Mouse (Mus musculus) forebrain, embryonic 13.5 days (tissue): ENCODE data around the gene March11. TPM values are rescaled to one million over a fixed set of nuclear protein-coding genes. Genes with fewer than 3 reads are reported as not detected.

Experiments used
- ATAC-seq: fragments of 200-750 bp; cut with Nextera tagmentation; 2 replicates; pipeline ENCODE4 v1.8.0; 2017
- H3K27ac ChIP-seq: fragments of 300-500 bp; sonication (generic); 2 replicates; pipeline ENCODE4 v1.5.1; 2015; ENCODE audit warnings: inconsistent platforms, mild to moderate bottlenecking, moderate library complexity
- H3K27me3 ChIP-seq: fragments of 300-500 bp; sonication (generic); 2 replicates; pipeline ENCODE4 v1.6.1; 2015; ENCODE audit warnings: mild to moderate bottlenecking, inconsistent platforms
- H3K36me3 ChIP-seq: fragments of 300-500 bp; sonication (generic); 2 replicates; pipeline ENCODE4 v1.6.1; 2015; ENCODE audit warnings: mild to moderate bottlenecking, inconsistent platforms; ENCODE audit not compliant: poor library complexity, severe bottlenecking
- H3K4me1 ChIP-seq: fragments of 300-500 bp; sonication (generic); 2 replicates; pipeline ENCODE4 v1.6.1; 2015; ENCODE audit warnings: inconsistent platforms
- H3K4me2 ChIP-seq: fragments of 300-500 bp; sonication (generic); 2 replicates; pipeline ENCODE4 v1.6.1; 2015; ENCODE audit warnings: inconsistent platforms, mild to moderate bottlenecking, moderate library complexity
- H3K4me3 ChIP-seq: fragments of 300-500 bp; sonication (generic); 2 replicates; pipeline ENCODE4 v1.5.1; 2015; ENCODE audit warnings: mild to moderate bottlenecking, inconsistent platforms
- H3K9ac ChIP-seq: fragments of 300-500 bp; sonication (generic); 2 replicates; pipeline ENCODE4 v1.6.1; 2015; ENCODE audit warnings: mild to moderate bottlenecking, inconsistent platforms
- H3K9me3 ChIP-seq: fragments of 300-500 bp; sonication (generic); replicated peaks from 2 replicates; pipeline ENCODE4 v1.6.1; 2016; ENCODE audit warnings: inconsistent platforms
- WGBS: fragments of 180-500 bp; shearing (Covaris S2); methylation state at CpG from one replicate; pipeline ENCODE4 v1.1.7; 2015; 5-methylcytosine and 5-hydroxymethylcytosine counted together
- polyA plus RNA-seq: library from polyadenylated mRNA; unstranded; fragments of >200 nt; fragmentation: Nextera tagmentation; extraction: Ambion mirVana; gene quantifications from 2 replicates; pipeline ENCODE4 v1.2.1, GENCODE M21; 2015

The March11 gene
- polyA plus RNA-seq, 1 experiment from 2014 or later: 2.3 TPM

GRCm38 (mm10) chr15:26322804-26323203, 14.0 kb downstream of the March11 start:
- H3K4me2 ChIP-seq: no peak overlapping the region
- WGBS: 80% methylated on average over 4 of the region's 4 CpGs
- no peak overlapping the region for H3K9ac ChIP-seq
- no peaks in the 10 kb centered on the region for H3K27me3 ChIP-seq
- H3K9me3 ChIP-seq: no peaks in the 10 kb centered on the region
- ATAC-seq: no peak
- H3K27ac ChIP-seq: no peak overlapping the region
- no peak overlapping the region for H3K4me3 ChIP-seq
- H3K4me1 ChIP-seq: no peaks in the 10 kb centered on the region
- H3K36me3 ChIP-seq: no peaks in the 10 kb centered on the region

GRCm38 (mm10) chr15:26327157-26327556, 18.3 kb downstream of the March11 start:
- H3K27me3 ChIP-seq: no peaks in the 10 kb centered on the region
- no peaks in the 10 kb centered on the region for H3K36me3 ChIP-seq
- ATAC-seq: no peak
- 83% methylated on average over 1 of the region's 1 CpGs for WGBS
- H3K9ac ChIP-seq: no peak overlapping the region
- no peaks in the 10 kb centered on the region for H3K4me1 ChIP-seq
- H3K9me3 ChIP-seq: no peaks in the 10 kb centered on the region
- no peak overlapping the region for H3K4me3 ChIP-seq
- H3K4me2 ChIP-seq: no peak overlapping the region
- H3K27ac ChIP-seq: no peak overlapping the region

- Histone ChIP-seq H3K4me1 (no peaks in the 10 kb centered on the region), H3K27ac (no peak overlapping the region), H3K4me3 (no peak overlapping the region), H3K9me3 (no peaks in the 10 kb centered on the region), H3K36me3 (no peaks in the 10 kb centered on the region), H3K27me3 (no peaks in the 10 kb centered on the region), H3K4me2 (no peak overlapping the region), H3K9ac (no peak overlapping the region)
- peak; percentile 66 for ATAC-seq
- 78% methylated on average over 3 of the region's 3 CpGs for WGBS
Observed at GRCm38 (mm10) chr15:26335791-26336190, 26.9 kb downstream of the March11 start.

GRCm38 (mm10) chr15:26337775-26338174, 28.9 kb downstream of the March11 start:
- Histone ChIP-seq H3K36me3 (no peaks in the 10 kb centered on the region), H3K4me2 (no peak overlapping the region), H3K27ac (no peak overlapping the region), H3K9ac (no peak overlapping the region), H3K4me3 (no peak overlapping the region), H3K9me3 (no peaks in the 10 kb centered on the region), H3K4me1 (no peaks in the 10 kb centered on the region), H3K27me3 (no peaks in the 10 kb centered on the region)
- WGBS: 84% methylated on average over 2 of the region's 2 CpGs
- ATAC-seq: no peak

GRCm38 (mm10) chr15:26338343-26338742, 29.5 kb downstream of the March11 start:
- no peak overlapping the region for H3K27ac ChIP-seq
- no peaks in the 10 kb centered on the region for H3K4me1 ChIP-seq
- no peaks in the 10 kb centered on the region for H3K9me3 ChIP-seq
- H3K4me3 ChIP-seq: no peak overlapping the region
- H3K27me3 ChIP-seq: no peaks in the 10 kb centered on the region
- no peak for ATAC-seq
- H3K36me3 ChIP-seq: no peaks in the 10 kb centered on the region
- H3K9ac ChIP-seq: no peak overlapping the region
- no peak overlapping the region for H3K4me2 ChIP-seq
- 94% methylated on average over 4 of the region's 4 CpGs for WGBS

- Histone ChIP-seq H3K4me1 (no peaks in the 10 kb centered on the region), H3K27ac (no peak overlapping the region), H3K27me3 (no peaks in the 10 kb centered on the region), H3K36me3 (no peaks in the 10 kb centered on the region), H3K4me2 (no peak overlapping the region), H3K9ac (no peak overlapping the region), H3K9me3 (no peaks in the 10 kb centered on the region), H3K4me3 (no peak overlapping the region)
- WGBS: 75% methylated on average over 11 of the region's 11 CpGs
- no peak for ATAC-seq
Observed at GRCm38 (mm10) chr15:26340490-26340889, 31.6 kb downstream of the March11 start.

GRCm38 (mm10) chr15:26340966-26341365, 32.1 kb downstream of the March11 start:
- Histone ChIP-seq H3K27ac (no peak overlapping the region), H3K27me3 (no peaks in the 10 kb centered on the region), H3K4me2 (no peak overlapping the region), H3K9me3 (no peaks in the 10 kb centered on the region), H3K4me3 (no peak overlapping the region), H3K9ac (no peak overlapping the region), H3K36me3 (no peaks in the 10 kb centered on the region), H3K4me1 (no peaks in the 10 kb centered on the region)
- no peak for ATAC-seq
- 87% methylated on average over 6 of the region's 6 CpGs for WGBS

- H3K9ac ChIP-seq: no peak overlapping the region
- H3K27me3 ChIP-seq: no peaks in the 10 kb centered on the region
- WGBS: 83% methylated on average over 5 of the region's 5 CpGs
- H3K4me1 ChIP-seq: no peaks in the 10 kb centered on the region
- no peaks in the 10 kb centered on the region for H3K36me3 ChIP-seq
- ATAC-seq: no peak
- no peak overlapping the region for H3K4me2 ChIP-seq
- H3K4me3 ChIP-seq: no peak overlapping the region
- H3K9me3 ChIP-seq: no peaks in the 10 kb centered on the region
- H3K27ac ChIP-seq: no peak overlapping the region
Observed at GRCm38 (mm10) chr15:26344329-26344728, 35.5 kb downstream of the March11 start.

- no peak overlapping the region for H3K4me2 ChIP-seq
- H3K9ac ChIP-seq: no peak overlapping the region
- H3K4me1 ChIP-seq: no peaks in the 10 kb centered on the region
- ATAC-seq: no peak
- H3K27ac ChIP-seq: no peak overlapping the region
- H3K36me3 ChIP-seq: no peaks in the 10 kb centered on the region
- no peak overlapping the region for H3K4me3 ChIP-seq
- no peaks in the 10 kb centered on the region for H3K27me3 ChIP-seq
- no peaks in the 10 kb centered on the region for H3K9me3 ChIP-seq
Observed at GRCm38 (mm10) chr15:26353656-26354055, 44.8 kb downstream of the March11 start.

GRCm38 (mm10) chr15:26365344-26365743, 56.5 kb downstream of the March11 start:
- Histone ChIP-seq H3K4me2 (no peak overlapping the region), H3K4me1 (peaks cover 4% of the 10 kb centered on the region; the same call in 1 of the 2 replicates), H3K27ac (no peak overlapping the region), H3K27me3 (no peaks in the 10 kb centered on the region), H3K4me3 (no peak overlapping the region), H3K9ac (no peak overlapping the region), H3K9me3 (no peaks in the 10 kb centered on the region), H3K36me3 (no peaks in the 10 kb centered on the region)
- ATAC-seq: peak; percentile 75; the same call in 1 of the 2 replicates
- 24% methylated on average over 7 of the region's 7 CpGs for WGBS

GRCm38 (mm10) chr15:26366511-26366910, 57.7 kb downstream of the March11 start:
- H3K27me3 ChIP-seq: no peaks in the 10 kb centered on the region
- ATAC-seq: no peak
- WGBS: 93% methylated on average over 5 of the region's 5 CpGs

GRCm38 (mm10) chr15:26373759-26374158, 64.9 kb downstream of the March11 start:
- Histone ChIP-seq H3K4me1 (no peaks in the 10 kb centered on the region), H3K36me3 (no peaks in the 10 kb centered on the region), H3K9me3 (no peaks in the 10 kb centered on the region), H3K27me3 (no peaks in the 10 kb centered on the region), H3K27ac (no peak overlapping the region), H3K4me3 (no peak overlapping the region), H3K9ac (no peak overlapping the region), H3K4me2 (no peak overlapping the region)
- WGBS: 92% methylated on average over 5 of the region's 5 CpGs
- no peak for ATAC-seq

More at GRCm38 (mm10) chr15:26366511-26366910, 57.7 kb downstream of the March11 start:
- H3K4me1 ChIP-seq: peaks cover 4% of the 10 kb centered on the region; the same call in 1 of the 2 replicates
- H3K36me3 ChIP-seq: no peaks in the 10 kb centered on the region
- H3K9ac ChIP-seq: no peak overlapping the region
- no peak overlapping the region for H3K4me2 ChIP-seq
- no peak overlapping the region for H3K4me3 ChIP-seq
- no peaks in the 10 kb centered on the region for H3K9me3 ChIP-seq
- no peak overlapping the region for H3K27ac ChIP-seq

GRCm38 (mm10) chr15:26374232-26374631, 65.4 kb downstream of the March11 start:
- Histone ChIP-seq H3K36me3 (no peaks in the 10 kb centered on the region), H3K9me3 (no peaks in the 10 kb centered on the region), H3K27ac (no peak overlapping the region), H3K4me2 (no peak overlapping the region), H3K27me3 (no peaks in the 10 kb centered on the region), H3K4me1 (no peaks in the 10 kb centered on the region), H3K9ac (no peak overlapping the region), H3K4me3 (no peak overlapping the region)
- 96% methylated on average over 2 of the region's 2 CpGs for WGBS
- ATAC-seq: no peak
